Mouse (Mus musculus) Muller cell, postnatal 12 days (primary cell): ENCODE measurements around the gene Slc48a1.

Experiments used
- DNase-seq: peaks from one replicate; pipeline ENCODE4 v3.0.0-alpha.2; 2015; ENCODE audit errors: inconsistent ontology term

Slc48a1 gene

GRCm38 (mm10) chr15:97826588-97827261 is 48.4 kb downstream of the Slc48a1 start:
- DNase-seq = no peak

GRCm38 (mm10) chr15:97827401-97827800 is 49.1 kb downstream of the Slc48a1 start:
- DNase-seq = no peak

GRCm38 (mm10) chr15:97828221-97828842 is 50.0 kb downstream of the Slc48a1 start:
- no peak for DNase-seq

GRCm38 (mm10) chr15:97828901-97829338 is 50.6 kb downstream of the Slc48a1 start:
- DNase-seq = no peak

- no peak for DNase-seq
These were observed 51.1 kb downstream of the Slc48a1 start for GRCm38 (mm10) chr15:97829432-97829831.

- peak; percentile 61 for DNase-seq
These were observed 52.0 kb downstream of the Slc48a1 start for GRCm38 (mm10) chr15:97830253-97830787.

GRCm38 (mm10) chr15:97830788-97831241 is 52.5 kb downstream of the Slc48a1 start:
- DNase-seq = peak; percentile 50

- DNase-seq = peak; percentile 93
These were observed 53.1 kb downstream of the Slc48a1 start for GRCm38 (mm10) chr15:97831242-97831986.

GRCm38 (mm10) chr15:97831987-97832640 is 53.8 kb downstream of the Slc48a1 start:
- peak; percentile 98 for DNase-seq

- DNase-seq = no peak
These were observed 54.6 kb downstream of the Slc48a1 start for GRCm38 (mm10) chr15:97832764-97833479.

- no peak for DNase-seq
These were observed 58.0 kb downstream of the Slc48a1 start for GRCm38 (mm10) chr15:97836153-97836893.

GRCm38 (mm10) chr15:97836894-97837247 is 58.6 kb downstream of the Slc48a1 start:
- no peak for DNase-seq

- DNase-seq = peak; percentile 94
These were observed 59.3 kb downstream of the Slc48a1 start for GRCm38 (mm10) chr15:97837491-97838061.

GRCm38 (mm10) chr15:97838395-97838794 is 60.1 kb downstream of the Slc48a1 start:
- peak; percentile 94 for DNase-seq

- no peak for DNase-seq
These were observed 60.7 kb downstream of the Slc48a1 start for GRCm38 (mm10) chr15:97839012-97839411.

GRCm38 (mm10) chr15:97839473-97839872 is 61.2 kb downstream of the Slc48a1 start:
- no peak for DNase-seq

GRCm38 (mm10) chr15:97839991-97840455 is 61.7 kb downstream of the Slc48a1 start:
- peak; percentile 66 for DNase-seq

- DNase-seq = no peak
These were observed 62.5 kb downstream of the Slc48a1 start for GRCm38 (mm10) chr15:97840781-97841180.

GRCm38 (mm10) chr15:97841383-97841782 is 63.1 kb downstream of the Slc48a1 start:
- DNase-seq = no peak

- DNase-seq = no peak
These were observed 63.7 kb downstream of the Slc48a1 start for GRCm38 (mm10) chr15:97842058-97842457.
